Mouse (Mus musculus): Measurements from ENCODE around the gene Ggcx. TPM values are rescaled to one million over a fixed set of nuclear protein-coding genes. Genes with fewer than 3 reads are reported as not detected.

The Ggcx gene
- polyA plus RNA-seq, 1 experiment from 2014 or later, result 18.7 TPM

DNA sequence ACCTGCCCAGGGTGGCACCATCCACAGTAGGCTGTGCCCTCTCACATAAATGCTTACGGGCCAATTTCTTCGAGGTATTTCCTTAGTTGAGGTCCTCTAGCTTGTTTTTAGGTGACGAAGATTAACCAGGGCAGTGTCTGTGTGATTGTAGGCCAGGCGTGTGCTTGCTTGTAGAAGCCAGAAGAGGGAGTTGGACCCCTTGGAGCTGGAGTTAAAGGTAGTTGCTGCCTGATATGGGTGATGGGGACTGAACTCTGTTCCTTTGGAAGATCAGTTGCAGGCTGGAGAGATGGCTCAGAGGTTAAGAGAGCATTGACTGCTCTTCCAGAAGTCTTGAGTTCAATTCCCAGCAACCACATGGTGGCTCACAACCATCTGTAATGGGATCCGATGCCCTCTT is 1.1 kb downstream of the Ggcx start:
- Histone ChIP-seq H3K27ac (no peak overlapping the region), H3K27me3 (no peaks in the 10 kb centered on the region), H3K9ac (replicated peaks) (peak overlapping the region; percentile 85), H3K4me1 (replicated peaks) (peaks cover 24% of the 10 kb centered on the region), H3K9me3 (no peaks in the 10 kb centered on the region), H3K4me3 (replicated peaks) (peak overlapping the region; percentile 84), H3K4me2 (replicated peaks) (peak overlapping the region; percentile 89), H3K36me3 (peaks cover 27% of the 10 kb centered on the region)
- no peak for ATAC-seq
- WGBS, result 85% methylated on average over 5 of the region's 5 CpGs

GRCm38 (mm10) chr6:72415964-72416772 is 2.1 kb downstream of the Ggcx start:
- Histone ChIP-seq H3K4me3 (replicated peaks) (no peak overlapping the region), H3K9me3 (no peaks in the 10 kb centered on the region), H3K4me1 (replicated peaks) (peaks cover 24% of the 10 kb centered on the region), H3K27me3 (no peaks in the 10 kb centered on the region), H3K4me2 (replicated peaks) (no peak overlapping the region), H3K9ac (replicated peaks) (no peak overlapping the region), H3K36me3 (peaks cover 37% of the 10 kb centered on the region), H3K27ac (no peak overlapping the region)
- ATAC-seq, result no peak
- WGBS, result 88% methylated on average over 7 of the region's 7 CpGs

GRCm38 (mm10) chr6:72418279-72418678 is 4.2 kb downstream of the Ggcx start:
- H3K9me3 ChIP-seq, result no peaks in the 10 kb centered on the region
- H3K36me3 ChIP-seq, result peaks cover 56% of the 10 kb centered on the region
- H3K27ac ChIP-seq, result no peak overlapping the region
- WGBS, result 96% methylated on average over 4 of the region's 4 CpGs
- no peaks in the 10 kb centered on the region for H3K27me3 ChIP-seq
- H3K9ac ChIP-seq (replicated peaks), result no peak overlapping the region
- peaks cover 24% of the 10 kb centered on the region for H3K4me1 ChIP-seq (replicated peaks)
- H3K4me2 ChIP-seq (replicated peaks), result no peak overlapping the region
- no peak for ATAC-seq
- no peak overlapping the region for H3K4me3 ChIP-seq (replicated peaks)

DNA sequence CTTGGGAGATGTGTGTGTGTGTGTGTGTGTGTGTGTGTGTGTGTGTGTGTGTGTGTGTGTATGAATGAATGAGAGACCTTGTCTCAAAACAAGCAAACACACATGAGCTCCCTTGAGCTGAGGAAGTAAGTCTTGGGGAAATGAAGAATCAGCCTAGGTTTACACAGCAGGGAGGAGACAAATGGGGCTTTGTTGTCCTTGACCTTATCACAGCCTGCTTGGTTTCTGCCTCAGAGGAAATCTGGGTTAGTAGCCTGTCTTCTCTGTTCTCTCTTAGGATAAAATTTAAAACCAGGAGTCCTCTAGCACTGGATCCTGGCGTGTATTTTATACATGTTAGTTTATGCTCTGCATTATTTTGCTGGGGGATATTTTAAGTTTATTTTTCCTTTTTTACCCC is 5.7 kb downstream of the Ggcx start:
- H3K9ac ChIP-seq (replicated peaks), result no peak overlapping the region
- 87% methylated on average over 1 of the region's 1 CpGs for WGBS
- peaks cover 72% of the 10 kb centered on the region for H3K36me3 ChIP-seq
- no peak for ATAC-seq
- no peak overlapping the region for H3K4me3 ChIP-seq (replicated peaks)
- H3K27ac ChIP-seq, result no peak overlapping the region
- peaks cover 15% of the 10 kb centered on the region for H3K4me1 ChIP-seq (replicated peaks)
- H3K4me2 ChIP-seq (replicated peaks), result no peak overlapping the region
- no peaks in the 10 kb centered on the region for H3K9me3 ChIP-seq
- no peaks in the 10 kb centered on the region for H3K27me3 ChIP-seq

- no peak overlapping the region for H3K27ac ChIP-seq
- peaks cover 6% of the 10 kb centered on the region for H3K4me1 ChIP-seq (replicated peaks)
- no peak overlapping the region for H3K9ac ChIP-seq (replicated peaks)
- H3K36me3 ChIP-seq, result peaks cover 83% of the 10 kb centered on the region
- no peak overlapping the region for H3K4me3 ChIP-seq (replicated peaks)
- H3K9me3 ChIP-seq, result no peaks in the 10 kb centered on the region
- no peaks in the 10 kb centered on the region for H3K27me3 ChIP-seq
- H3K4me2 ChIP-seq (replicated peaks), result no peak overlapping the region
- WGBS, result 95% methylated on average over 10 of the region's 10 CpGs
- no peak for ATAC-seq
These were observed 6.8 kb downstream of the Ggcx start for GRCm38 (mm10) chr6:72420901-72421300.

- no peak overlapping the region for H3K4me2 ChIP-seq (replicated peaks)
- H3K9ac ChIP-seq (replicated peaks), result no peak overlapping the region
- ATAC-seq, result no peak
- no peaks in the 10 kb centered on the region for H3K9me3 ChIP-seq
- no peak overlapping the region for H3K27ac ChIP-seq
- H3K4me3 ChIP-seq (replicated peaks), result no peak overlapping the region
- no peaks in the 10 kb centered on the region for H3K27me3 ChIP-seq
- no peaks in the 10 kb centered on the region for H3K4me1 ChIP-seq (replicated peaks)
- WGBS, result 94% methylated on average over 11 of the region's 11 CpGs
- peaks cover 74% of the 10 kb centered on the region for H3K36me3 ChIP-seq
These were observed 11.5 kb downstream of the Ggcx start for GRCm38 (mm10) chr6:72425646-72426045.

- peak overlapping the region; percentile 6; the same call in 1 of the 2 replicates for H3K27ac ChIP-seq
- 38% methylated on average over 8 of the region's 8 CpGs for WGBS
- H3K9me3 ChIP-seq, result no peaks in the 10 kb centered on the region
- no peaks in the 10 kb centered on the region for H3K27me3 ChIP-seq
- ATAC-seq, result peak; percentile 88
- H3K36me3 ChIP-seq, result peaks cover 70% of the 10 kb centered on the region
- no peaks in the 10 kb centered on the region for H3K4me1 ChIP-seq (replicated peaks)
- H3K4me2 ChIP-seq (replicated peaks), result no peak overlapping the region
- H3K4me3 ChIP-seq (replicated peaks), result no peak overlapping the region
- H3K9ac ChIP-seq (replicated peaks), result no peak overlapping the region
These were observed 13.9 kb downstream of the Ggcx start for GRCm38 (mm10) chr6:72428036-72428435.

DNA sequence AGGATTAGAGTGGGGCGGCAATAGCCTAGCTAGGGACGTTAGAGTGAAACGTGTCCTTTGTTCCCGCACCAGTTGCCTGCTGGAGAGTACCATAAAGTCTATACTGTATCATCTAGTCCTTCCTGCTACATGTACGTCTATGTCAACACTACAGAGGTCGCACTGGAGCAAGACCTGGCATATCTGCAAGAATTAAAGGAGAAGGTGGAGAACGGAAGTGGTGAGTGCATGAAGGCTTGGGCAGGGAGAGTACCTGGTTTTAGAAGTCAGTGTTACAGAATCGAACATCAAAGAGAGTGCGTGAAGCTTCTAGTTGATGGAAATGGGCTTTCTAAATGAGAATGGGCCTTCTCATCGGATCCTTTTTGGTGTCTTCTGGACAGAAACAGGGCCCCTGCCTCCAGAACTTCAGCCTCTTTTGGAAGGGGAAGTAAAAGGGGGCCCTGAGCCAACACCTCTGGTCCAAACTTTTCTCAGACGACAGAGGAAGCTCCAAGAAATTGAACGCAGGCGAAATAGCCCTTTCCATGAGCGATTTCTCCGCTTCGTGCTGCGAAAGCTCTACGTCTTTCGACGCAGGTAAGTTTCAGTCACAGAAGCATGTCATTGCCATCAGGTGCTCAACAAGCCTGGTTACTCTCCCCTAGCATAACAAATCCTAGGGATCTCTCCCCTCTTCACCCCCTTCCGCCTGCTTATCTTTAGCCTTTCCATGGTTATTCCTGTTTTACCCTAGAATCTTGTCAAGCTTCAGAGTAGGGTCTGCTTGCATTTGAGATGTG is 15.1 kb downstream of the Ggcx start:
- H3K36me3 ChIP-seq, result peaks cover 70% of the 10 kb centered on the region
- 90% methylated on average over 21 of the region's 21 CpGs for WGBS
- no peak overlapping the region for H3K27ac ChIP-seq

DNA sequence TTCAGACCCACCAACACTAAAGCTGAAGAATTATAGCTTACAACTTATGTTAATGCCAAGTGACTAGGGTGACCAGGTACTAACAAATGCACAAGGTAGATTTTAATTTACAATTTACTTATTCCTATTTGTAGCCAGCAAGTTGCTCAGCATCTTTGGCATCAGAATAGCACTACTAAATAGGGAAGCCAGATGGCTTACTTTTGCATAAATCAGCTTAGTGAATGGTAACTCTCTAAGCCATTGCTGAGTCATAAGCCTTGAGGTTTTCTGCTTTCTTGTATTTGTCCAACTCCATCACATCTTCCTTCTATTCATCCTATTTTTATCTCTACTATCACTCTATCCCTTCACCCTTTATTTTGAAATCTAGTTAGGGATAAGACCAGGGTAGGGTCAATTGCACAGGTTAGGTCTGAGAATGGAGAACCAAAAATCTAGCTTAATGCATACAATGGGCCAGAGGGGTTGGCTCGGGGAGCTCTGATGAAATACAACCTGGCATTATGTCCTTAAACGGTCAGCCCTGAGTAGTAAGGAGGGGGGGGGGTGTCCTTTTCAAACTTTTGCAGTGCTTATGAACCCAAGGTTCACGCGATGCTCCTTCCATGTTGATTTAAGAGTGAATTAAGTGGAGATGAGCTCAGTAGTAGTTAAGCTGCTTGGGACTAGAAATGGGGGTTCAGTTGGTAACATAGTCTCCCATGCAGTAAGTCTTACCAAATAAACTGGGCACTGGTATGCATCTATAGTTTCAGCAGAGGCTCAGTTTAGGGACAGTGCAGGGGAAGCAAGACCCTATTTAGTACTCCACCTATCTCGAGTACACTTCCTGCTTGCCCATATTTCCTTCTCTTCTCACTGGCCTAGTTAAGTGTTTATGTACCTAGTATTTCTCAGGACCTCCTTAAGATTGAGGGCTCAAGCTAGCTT is 17.1 kb downstream of the Ggcx start:
- WGBS, result 38% methylated on average over 5 of the region's 5 CpGs
- H3K27ac ChIP-seq, result no peak overlapping the region
- no peaks in the 10 kb centered on the region for H3K9me3 ChIP-seq
- ATAC-seq, result no peak
- H3K4me2 ChIP-seq (replicated peaks), result no peak overlapping the region
- H3K27me3 ChIP-seq, result no peaks in the 10 kb centered on the region
- H3K4me3 ChIP-seq (replicated peaks), result no peak overlapping the region
- 0 out of 2 replicates have a peak overlapping the region, but pooled peaks have one; percentile 1 for H3K9ac ChIP-seq (replicated peaks)
- H3K4me1 ChIP-seq (replicated peaks), result peaks cover 13% of the 10 kb centered on the region
- H3K36me3 ChIP-seq, result peaks cover 70% of the 10 kb centered on the region

More for the DNA sequence above, 15.1 kb downstream of the Ggcx start:
- no peak overlapping the region for H3K9ac ChIP-seq (replicated peaks)
- no peaks in the 10 kb centered on the region for H3K9me3 ChIP-seq
- H3K4me2 ChIP-seq (replicated peaks), result no peak overlapping the region
- H3K4me3 ChIP-seq (replicated peaks), result no peak overlapping the region
- ATAC-seq, result no peak
- no peaks in the 10 kb centered on the region for H3K27me3 ChIP-seq
- H3K4me1 ChIP-seq (replicated peaks), result no peaks in the 10 kb centered on the region

DNA sequence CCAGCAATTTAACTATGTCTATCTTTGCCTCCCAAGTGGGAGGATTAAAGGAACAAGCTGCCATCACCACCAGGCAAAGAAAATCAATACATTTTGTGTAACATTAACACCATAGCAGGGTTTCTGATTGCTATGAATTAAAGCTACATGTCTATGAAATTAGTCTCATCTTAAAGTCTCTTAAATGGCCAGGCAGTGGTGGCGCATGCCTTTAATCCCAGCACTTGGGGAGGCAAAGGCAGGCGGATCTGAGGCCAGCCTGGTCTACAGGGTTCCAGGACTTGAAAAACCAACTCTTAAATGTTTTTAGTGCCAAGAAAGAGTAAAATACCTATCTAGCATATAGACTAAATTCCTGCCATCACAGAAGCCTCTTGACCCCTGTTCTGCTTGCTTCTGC is 18.0 kb downstream of the Ggcx start:
- H3K27me3 ChIP-seq, result no peaks in the 10 kb centered on the region
- peaks cover 77% of the 10 kb centered on the region for H3K36me3 ChIP-seq
- no peak overlapping the region for H3K4me2 ChIP-seq (replicated peaks)
- H3K4me1 ChIP-seq (replicated peaks), result peaks cover 22% of the 10 kb centered on the region
- no peaks in the 10 kb centered on the region for H3K9me3 ChIP-seq
- H3K4me3 ChIP-seq (replicated peaks), result no peak overlapping the region
- WGBS, result 75% methylated on average over 2 of the region's 2 CpGs
- no peak overlapping the region for H3K9ac ChIP-seq (replicated peaks)
- ATAC-seq, result no peak
- no peak overlapping the region for H3K27ac ChIP-seq

- no peak for ATAC-seq
- Histone ChIP-seq H3K9me3 (no peaks in the 10 kb centered on the region), H3K9ac (replicated peaks) (peak overlapping the region; percentile 100), H3K27ac (peak overlapping the region; percentile 99; the same call in 1 of the 2 replicates), H3K27me3 (no peaks in the 10 kb centered on the region), H3K4me3 (replicated peaks) (peak overlapping the region; percentile 98), H3K4me2 (replicated peaks) (peak overlapping the region; percentile 96), H3K4me1 (replicated peaks) (peaks cover 46% of the 10 kb centered on the region), H3K36me3 (peaks cover 43% of the 10 kb centered on the region)
- 3% methylated on average over 5 of the region's 5 CpGs for WGBS
These were observed 24.1 kb downstream of the Ggcx start for GRCm38 (mm10) chr6:72438226-72438625.
